Mouse (Mus musculus) T-helper 1 cell (primary cell): ENCODE measurements around the gene Cyba.

Source experiments
- in situ Hi-C: fragments of 300-600 bp; cut with MboI, MseI; formaldehyde crosslinking; loops from one replicate; pipeline ENCODE4 v1.15.1; 2025; ENCODE audit warnings: high pct_unique_total_duplicates

Gene Cyba

DNA sequence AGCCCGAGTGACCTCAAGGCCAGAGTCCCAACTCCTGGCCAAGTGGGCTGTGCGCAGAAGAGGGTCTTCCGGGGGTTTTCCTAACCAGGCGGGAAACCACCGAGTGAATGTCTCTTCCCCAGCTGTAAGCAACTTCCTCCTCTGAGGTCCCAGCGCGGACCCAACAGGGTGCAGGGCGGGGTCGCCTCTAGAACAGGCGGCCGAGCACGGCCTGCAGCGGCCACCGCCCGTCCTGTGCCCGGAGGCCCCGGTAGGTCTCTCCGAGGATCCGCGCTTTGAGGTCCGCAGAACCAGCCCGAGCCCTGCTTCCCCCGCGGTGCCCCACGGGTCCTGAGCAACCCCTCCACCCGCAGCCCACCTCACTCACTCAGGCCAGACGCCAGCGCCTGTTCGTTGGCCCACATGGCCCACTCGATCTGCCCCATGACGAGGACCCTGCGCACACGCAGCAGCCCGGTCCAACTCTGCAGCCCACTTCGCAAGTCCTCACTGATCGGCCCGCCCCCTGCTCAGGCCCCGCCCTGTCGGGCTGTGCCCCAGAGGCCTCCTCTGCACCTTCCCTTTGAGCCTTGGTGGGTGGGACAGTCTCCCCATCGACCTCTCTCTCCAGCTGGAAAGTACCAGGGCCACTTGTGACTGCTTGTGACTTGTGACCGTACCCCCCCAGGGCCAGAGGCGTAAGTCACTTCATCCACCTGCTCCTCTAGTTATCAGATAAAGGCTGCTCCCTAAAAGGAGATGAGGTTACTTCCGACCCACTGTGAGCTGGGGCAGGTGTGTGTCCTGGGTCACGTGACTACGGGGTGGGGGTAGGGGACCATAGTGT, at the start of gene Cyba:
TSS of gene Cyba (minus strand) at position 488 of the 826 bp plus-strand sequence.
- in situ Hi-C loops, result loop anchor here (5.0 to 25.0 kb wide), 2 partner anchors 40 to 1130 kb away; no protein-coding TSS in a partner anchor

- in situ Hi-C loops, result no loop called here
These were observed 49.7 kb upstream of the Cyba start for GRCm38 (mm10) chr8:122482448-122482847.

- in situ Hi-C loops, result no loop called here
These were observed 43.0 kb upstream of the Cyba start, which contains the start of the genes Rnf166 and Ctu2 for GRCm38 (mm10) chr8:122475580-122476320. Gene Rnf166, minus strand, starts transcription at chr8:122476064. Gene Ctu2, plus strand, starts transcription at chr8:122476143.

DNA sequence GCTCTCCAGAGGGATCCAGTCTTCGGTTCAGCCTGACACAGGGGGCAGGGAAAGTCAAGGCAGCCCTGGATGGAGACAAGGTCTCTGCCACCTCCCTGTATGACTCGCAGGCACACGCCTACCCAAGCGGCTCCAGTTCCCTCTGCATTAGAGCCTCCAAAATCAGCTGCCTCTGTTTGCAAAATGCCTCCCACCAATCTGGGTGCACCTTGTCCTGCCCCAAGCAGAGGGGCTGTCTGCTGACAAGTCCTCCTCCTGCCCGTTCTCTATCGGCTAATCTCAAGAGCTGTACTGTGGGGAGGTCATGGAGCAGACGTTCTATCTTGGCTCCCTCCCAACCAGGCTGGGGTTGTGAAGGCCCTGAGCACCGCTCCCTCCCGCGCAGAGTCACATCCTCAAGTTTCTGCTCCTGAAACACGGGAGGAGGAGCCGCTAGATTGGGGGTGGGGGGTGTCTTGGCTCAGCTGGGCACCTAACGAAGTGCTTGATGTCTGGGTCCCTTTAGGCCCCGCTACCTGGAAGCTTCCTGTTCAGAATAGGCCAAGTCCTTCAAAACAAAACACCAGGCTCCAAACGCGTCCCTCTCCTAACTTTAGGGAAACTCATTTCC, 42.3 kb upstream of the Cyba start:
- in situ Hi-C loops, result loop anchor here (5.0 kb wide), 1 partner anchor 43 kb away; the partner anchor contains the start of gene Cyba

- in situ Hi-C loops, result loop anchor here (5.0 kb wide), 1 partner anchor 42 kb away; the partner anchor contains the start of gene Cyba
These were observed 41.2 kb upstream of the Cyba start for GRCm38 (mm10) chr8:122473911-122474421.

- in situ Hi-C loops, result loop anchor here (5.0 kb wide), 1 partner anchor 38 kb away; the partner anchor contains the start of gene Cyba
These were observed 38.0 kb upstream of the Cyba start for GRCm38 (mm10) chr8:122470691-122471090.

DNA sequence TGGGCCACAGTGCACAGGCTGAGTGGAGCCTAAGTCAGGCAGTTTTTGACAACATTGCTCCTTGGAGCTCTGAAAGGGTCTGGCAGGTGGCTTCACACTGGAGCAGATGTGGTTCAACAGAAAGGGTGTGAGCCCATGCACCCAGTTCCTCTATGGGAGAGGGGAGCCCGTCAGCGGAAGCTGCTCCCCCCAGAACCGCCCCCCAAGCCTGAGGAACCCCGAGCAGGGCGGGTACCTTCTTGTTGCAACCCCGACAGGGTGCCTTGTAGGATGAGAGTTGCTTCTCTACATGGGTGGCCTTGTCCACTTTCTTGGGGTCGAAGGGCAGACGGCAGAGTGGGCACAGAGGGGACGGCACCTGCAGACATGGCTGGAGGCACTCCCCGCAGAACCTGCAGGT, 37.2 kb upstream of the Cyba start:
- in situ Hi-C loops, result loop anchor here (5.0 kb wide), 1 partner anchor 38 kb away; the partner anchor contains the start of gene Cyba

DNA sequence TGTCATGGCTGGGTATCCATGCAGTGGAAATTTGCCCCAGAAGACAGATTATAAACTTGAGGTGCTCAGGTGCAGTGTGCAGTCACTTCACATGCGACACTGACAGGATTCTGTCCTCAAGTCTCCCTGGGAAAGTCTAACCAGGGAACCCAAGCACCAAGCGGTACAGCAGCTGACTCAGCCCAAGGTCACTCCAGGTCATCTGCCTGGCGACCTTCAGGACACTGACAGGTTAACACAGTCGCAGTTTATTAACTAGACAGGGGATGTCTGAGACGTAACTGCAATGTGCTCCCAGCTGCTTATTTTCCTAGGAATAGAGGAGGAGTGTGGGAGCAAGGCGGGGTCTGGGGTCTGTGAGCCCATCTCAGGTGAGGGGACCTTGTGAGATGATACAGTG, 36.7 kb upstream of the Cyba start:
- in situ Hi-C loops, result no loop called here

DNA sequence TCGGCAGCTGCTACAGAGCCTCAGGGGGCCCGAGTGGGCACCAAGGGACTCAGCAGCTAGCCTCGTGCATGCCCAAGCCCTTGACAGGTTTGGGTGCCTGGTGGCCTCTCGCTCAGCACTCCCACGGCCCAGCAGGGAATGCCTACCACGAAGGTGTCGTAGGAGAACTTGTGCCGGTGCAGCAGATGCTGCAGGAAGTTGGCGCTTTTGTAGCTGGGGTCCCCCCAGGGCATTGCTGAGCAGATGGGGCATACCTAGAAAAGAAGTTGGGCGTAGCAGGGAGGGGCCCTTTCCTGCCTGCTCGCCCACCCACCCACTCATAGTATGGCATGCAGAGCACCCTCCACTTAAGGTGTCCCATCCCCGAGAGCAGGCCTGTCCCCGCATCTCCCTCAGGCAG, 35.1 kb upstream of the Cyba start:
- in situ Hi-C loops, result no loop called here

DNA sequence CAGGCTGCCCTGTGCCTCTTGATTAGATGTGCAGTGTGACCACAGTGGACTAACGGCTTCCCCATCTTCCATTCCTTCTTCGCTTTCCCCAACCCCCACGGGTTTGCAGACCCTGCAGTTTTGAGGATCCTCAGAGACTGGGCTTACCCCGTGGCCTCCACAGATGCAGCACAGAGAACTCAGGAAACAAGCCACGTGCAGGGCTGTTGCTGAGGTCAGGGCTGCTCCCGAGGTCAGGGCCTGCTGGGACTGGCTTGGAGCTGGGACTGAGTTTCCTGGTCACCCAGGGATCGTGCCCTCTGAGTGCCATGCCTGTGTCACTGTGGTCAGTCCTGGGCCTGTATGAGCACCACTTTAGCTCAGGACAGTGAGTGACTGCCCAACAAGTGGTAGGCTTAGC, 32.3 kb upstream of the Cyba start:
- in situ Hi-C loops, result no loop called here

DNA sequence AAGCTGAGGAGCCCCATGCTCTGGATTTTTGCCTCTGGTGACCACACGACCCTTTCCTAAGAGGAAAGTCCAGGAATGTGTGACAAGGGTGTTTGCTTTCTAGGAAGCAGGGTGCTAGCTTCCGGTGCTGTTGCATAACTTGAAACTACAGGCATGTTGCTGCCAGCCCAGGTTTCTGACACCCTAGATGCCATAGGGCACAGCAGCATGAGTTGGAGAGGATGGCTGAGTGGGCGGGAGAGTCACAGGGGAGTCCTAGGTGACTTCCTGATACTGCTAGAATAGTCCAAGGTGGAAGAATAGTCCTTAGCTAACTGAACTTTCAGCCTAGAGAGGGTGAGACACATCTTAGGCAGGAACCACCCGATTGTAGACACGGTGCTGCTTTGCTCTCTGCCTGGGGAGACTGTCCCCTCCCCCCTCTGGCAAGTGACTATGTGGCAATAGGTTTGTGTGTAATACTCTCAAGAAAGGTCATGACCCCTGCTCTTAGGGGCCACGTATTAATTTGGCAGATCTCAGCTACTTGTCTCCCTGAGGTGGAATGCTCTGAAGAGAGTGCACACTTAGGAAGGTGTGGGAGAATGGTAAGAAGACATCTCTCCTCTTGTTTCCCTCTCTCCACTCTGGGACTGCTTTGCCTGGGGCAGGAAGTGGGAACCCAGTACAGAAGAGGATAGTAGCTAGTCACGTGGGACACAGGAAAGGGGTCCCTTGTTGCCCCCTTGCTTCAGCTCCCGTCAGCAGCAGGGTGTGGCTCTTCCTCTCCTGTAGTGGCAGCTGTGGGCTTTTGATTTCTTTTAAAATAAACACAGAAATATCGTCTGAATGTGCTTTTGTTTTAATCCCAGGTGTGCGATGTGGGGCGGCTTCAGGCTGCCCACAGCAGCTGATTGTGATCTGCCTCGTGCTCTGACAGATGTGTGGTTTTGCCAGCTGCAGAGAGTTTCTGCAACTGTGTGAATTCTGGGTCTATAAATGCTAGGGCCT, 31.2 kb upstream of the Cyba start:
- in situ Hi-C loops, result no loop called here

DNA sequence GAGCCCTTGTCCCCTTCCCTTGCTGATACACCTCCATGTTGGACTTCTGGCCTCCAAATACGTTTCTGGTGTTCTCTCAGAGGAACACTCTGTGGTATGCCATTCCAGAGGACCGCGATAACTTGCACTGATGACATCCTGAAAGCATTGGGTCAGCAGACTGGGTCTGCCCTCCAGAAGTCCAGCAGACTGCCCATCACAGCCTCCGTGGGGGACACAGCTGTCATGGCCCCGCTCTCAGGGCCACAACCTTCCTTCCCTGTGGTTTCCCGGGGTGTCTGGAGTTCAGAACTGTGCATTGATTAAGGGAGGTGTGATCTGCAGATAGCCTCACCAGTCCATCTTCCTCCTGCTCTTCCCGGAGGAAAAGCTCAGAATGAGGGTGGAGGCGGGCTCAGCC, 29.8 kb upstream of the Cyba start:
- in situ Hi-C loops, result no loop called here

- in situ Hi-C loops, result no loop called here
These were observed 28.9 kb upstream of the Cyba start for GRCm38 (mm10) chr8:122461473-122462148.

DNA sequence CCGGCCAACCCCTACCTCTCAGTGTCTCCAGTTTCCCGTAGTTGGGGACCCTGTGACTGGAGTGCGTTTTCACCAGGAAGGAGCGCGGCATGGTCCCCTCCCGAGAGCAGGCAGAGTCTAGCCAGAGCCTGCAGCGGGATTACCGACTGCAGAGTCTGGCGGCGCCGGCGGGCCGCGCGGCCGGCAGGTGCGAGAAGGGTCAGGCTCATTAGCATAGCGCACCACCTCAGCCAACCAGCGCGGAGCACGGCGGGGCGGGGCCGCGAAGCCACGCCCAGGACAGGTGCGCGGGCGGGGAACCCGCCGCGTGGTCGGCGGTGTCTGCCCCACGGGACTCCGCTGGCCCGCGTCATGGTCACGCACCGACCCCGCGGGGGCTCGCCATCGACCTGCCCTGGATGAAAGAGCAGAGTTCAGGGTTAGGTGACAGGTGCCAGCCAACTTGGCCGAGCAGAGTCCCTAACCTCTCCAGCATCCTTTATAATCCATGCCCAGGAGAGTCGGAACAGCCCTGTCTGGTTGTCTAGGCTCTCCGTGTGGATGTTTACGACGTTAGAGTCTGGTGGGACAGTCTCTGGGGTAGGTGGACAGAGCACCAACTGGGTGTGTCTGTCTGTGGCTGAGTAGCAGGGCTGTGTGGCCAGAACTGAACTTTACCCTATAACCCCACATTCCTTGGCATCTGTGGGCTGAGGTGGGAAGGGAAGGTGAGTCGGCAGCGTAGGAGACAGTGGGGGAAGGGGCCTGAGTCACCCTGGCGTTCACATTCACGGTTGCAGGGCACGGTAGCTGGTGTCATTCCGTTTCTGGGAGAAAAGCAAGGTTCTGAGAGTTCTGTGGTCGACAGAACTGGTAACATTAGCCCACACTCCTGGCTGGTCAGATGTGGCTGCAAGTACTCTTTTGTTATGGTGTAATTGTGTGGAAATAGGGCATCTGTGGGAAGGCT, 28.1 kb upstream of the Cyba start, which contains the start of gene Snai3:
TSS of gene Snai3 (minus strand) at position 210 of the 949 bp plus-strand sequence.
- in situ Hi-C loops, result no loop called here

GRCm38 (mm10) chr8:122459990-122460389, 27.3 kb upstream of the Cyba start:
- in situ Hi-C loops, result no loop called here

- in situ Hi-C loops, result no loop called here
These were observed 26.6 kb upstream of the Cyba start for GRCm38 (mm10) chr8:122459218-122459900.

- in situ Hi-C loops, result no loop called here
These were observed 24.4 kb upstream of the Cyba start for GRCm38 (mm10) chr8:122457171-122457570.

GRCm38 (mm10) chr8:122454409-122454808, 21.7 kb upstream of the Cyba start:
- in situ Hi-C loops, result no loop called here
